Mouse (Mus musculus) brown adipose tissue, adult 24 weeks (tissue): ENCODE data around the gene Hif3a. TPM values are rescaled to one million over a fixed set of nuclear protein-coding genes. Genes with fewer than 3 reads are reported as not detected.
A peak's percentile ranks its signal among the peaks of the same experiment; 100 is the strongest.

ENCODE experiments used
- H3K27ac ChIP-seq: fragments of 200-500 bp; replicated peaks from 2 replicates; pipeline ENCODE4 v1.5.1; 2012; ENCODE audit warnings: low read depth, mild to moderate bottlenecking, low read length
- H3K4me1 ChIP-seq: fragments of 200-500 bp; 2 replicates; pipeline ENCODE4 v1.6.1; 2012; ENCODE audit warnings: low read length, mixed read lengths; ENCODE audit not compliant: control insufficient read depth, insufficient read depth, insufficient read length
- H3K4me3 ChIP-seq: fragments of 200-500 bp; 2 replicates; pipeline ENCODE4 v1.5.1; 2012; ENCODE audit warnings: low read depth, mild to moderate bottlenecking, low read length, moderate library complexity; ENCODE audit not compliant: insufficient read depth
- polyA plus RNA-seq: library from polyadenylated mRNA; stranded (reverse); fragments of >200 nt; gene quantifications from 2 replicates; pipeline ENCODE4 v1.2.4, GENCODE M21; 2012; ENCODE audit not compliant: missing spikeins, insufficient read depth, insufficient read length

The Hif3a gene
- polyA plus RNA-seq, 1 experiment = not detected

- no peak overlapping the region for H3K27ac ChIP-seq
- no peak overlapping the region for H3K4me3 ChIP-seq
- peaks cover 35% of the 10 kb centered on the region for H3K4me1 ChIP-seq
Measured at GRCm38 (mm10) chr7:17022176-17022575, 40.1 kb downstream of the Hif3a start.

DNA sequence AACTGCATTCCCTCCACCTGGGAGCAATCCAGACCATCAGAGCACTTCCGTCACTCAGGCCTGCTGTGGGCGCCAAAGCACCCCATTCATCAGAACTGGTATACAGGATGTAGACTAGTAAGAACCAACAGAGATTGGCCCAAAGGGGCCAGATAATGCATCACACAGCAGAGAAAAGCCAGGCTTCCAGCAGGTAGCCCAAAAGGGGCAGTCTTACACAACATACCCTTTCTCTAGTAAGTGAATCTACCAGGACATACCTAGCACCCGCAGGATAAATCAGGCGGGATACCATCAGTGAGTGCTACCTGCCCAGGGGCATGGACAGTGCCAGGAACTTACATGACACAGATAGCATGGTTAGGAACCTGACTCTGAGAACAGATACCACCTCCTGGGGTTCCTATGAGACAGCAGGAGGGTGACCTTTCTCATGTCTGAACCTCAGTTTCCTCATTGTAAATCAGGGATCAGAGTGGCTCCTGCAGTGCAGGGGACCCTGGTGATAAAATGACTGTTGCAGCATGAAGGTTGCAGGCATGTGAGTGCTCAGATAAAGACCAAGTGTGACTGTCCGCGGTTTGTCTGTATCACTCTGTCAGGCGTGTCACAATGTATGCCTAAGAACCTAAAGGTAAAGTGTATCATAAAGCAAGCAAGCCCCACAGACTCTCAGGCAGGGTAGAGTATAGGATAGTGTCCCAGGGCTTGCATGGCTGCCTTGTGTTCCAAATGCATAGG, 42.6 kb downstream of the Hif3a start:
- no peak overlapping the region for H3K27ac ChIP-seq
- H3K4me3 ChIP-seq = no peak overlapping the region
- peaks cover 14% of the 10 kb centered on the region for H3K4me1 ChIP-seq

DNA sequence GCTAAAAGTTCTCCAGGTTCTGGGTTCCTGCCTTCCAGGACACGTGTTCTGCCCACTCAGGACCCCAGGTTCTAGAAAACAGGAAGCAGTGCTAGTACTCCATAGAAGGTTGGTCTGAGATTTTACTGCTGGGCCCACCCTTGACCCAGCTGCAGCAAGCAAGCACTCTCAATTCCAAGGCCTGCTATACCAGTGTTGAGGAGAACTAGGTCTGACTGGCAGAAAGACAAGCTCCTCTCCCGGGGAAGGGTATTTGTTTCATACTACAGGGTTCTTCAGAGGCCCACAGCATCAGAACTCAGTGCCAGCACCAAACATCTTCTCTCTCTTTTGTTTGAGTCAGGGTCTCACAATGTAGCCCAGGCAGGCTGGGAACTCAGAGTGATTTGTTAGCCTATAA, 44.3 kb downstream of the Hif3a start:
- Histone ChIP-seq H3K4me1 (no peaks in the 10 kb centered on the region), H3K27ac (no peak overlapping the region), H3K4me3 (no peak overlapping the region)

DNA sequence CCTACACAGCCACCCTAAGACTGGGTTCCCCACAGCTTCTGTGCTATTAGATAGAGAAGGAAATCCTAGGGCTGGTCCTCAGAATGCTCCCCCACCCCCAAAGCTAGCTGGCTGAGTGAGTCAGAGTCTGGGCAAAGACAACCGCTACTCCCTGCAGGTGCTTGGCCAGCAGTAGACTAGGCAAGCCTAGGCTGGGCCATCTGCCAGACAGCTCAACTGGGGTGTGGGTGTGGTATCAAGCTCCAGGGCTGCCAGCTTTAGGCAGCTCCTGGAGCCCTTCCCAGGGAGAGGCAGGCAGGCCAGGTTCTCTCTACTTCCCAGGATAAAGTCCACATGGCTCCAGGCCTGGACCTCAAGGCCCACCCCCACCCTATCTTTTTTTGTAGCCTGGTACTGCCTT, 45.2 kb downstream of the Hif3a start:
- Histone ChIP-seq H3K4me3 (no peak overlapping the region), H3K4me1 (no peaks in the 10 kb centered on the region), H3K27ac (no peak overlapping the region)

GRCm38 (mm10) chr7:17015381-17015780, 46.8 kb downstream of the Hif3a start:
- Histone ChIP-seq H3K4me3 (no peak overlapping the region), H3K4me1 (no peaks in the 10 kb centered on the region; the same call in 1 of the 2 replicates), H3K27ac (no peak overlapping the region)

GRCm38 (mm10) chr7:17011909-17012590, 50.2 kb downstream of the Hif3a start:
- no peak overlapping the region for H3K27ac ChIP-seq
- no peaks in the 10 kb centered on the region; the same call in none of the 2 replicates for H3K4me1 ChIP-seq
- H3K4me3 ChIP-seq = no peak overlapping the region

DNA sequence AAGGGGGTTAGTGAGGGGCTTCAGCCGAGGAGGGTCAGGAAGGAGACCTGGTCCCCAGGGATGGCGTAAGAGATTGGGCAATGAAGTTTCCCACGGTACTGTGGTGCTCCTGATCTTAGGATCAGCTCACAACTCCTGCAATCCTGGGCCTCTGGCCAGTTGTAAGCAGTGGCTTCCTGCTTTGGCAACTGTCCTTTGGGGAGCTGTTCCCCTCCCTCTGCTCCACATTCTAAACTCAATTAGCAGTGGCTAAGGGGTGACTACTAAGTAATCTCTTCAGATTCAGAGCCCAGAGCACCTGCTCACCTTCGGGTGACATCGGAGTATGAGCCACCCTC, 52.2 kb downstream of the Hif3a start:
- Histone ChIP-seq H3K4me3 (no peak overlapping the region), H3K27ac (no peak overlapping the region), H3K4me1 (no peaks in the 10 kb centered on the region; the same call in none of the 2 replicates)

- Histone ChIP-seq H3K27ac (no peak overlapping the region), H3K4me3 (no peak overlapping the region), H3K4me1 (no peaks in the 10 kb centered on the region; the same call in none of the 2 replicates)
Measured at GRCm38 (mm10) chr7:17009326-17010009, 52.8 kb downstream of the Hif3a start.

DNA sequence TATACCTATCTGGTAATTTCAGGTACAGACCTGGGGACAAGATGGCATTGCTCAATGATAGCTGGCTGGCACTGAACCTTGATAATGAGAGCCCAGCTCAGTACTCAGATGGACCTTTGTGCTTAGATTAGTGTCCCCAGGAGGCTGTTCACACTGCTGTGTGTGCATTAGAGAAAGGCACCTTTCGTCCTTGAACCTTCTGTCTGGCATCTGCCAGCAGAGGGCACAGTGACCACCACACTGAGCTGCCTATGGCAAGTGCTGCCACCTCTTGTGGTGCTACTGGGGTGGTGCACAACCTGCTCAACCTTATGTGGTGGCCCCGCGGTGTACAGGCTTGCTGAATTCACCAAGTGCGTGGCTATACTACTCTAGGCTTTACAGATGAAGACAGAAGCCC, 54.9 kb downstream of the Hif3a start:
- Histone ChIP-seq H3K4me3 (no peak overlapping the region), H3K27ac (no peak overlapping the region), H3K4me1 (peaks cover 7% of the 10 kb centered on the region)

GRCm38 (mm10) chr7:17004716-17005115, 57.5 kb downstream of the Hif3a start:
- Histone ChIP-seq H3K27ac (no peak overlapping the region), H3K4me3 (no peak overlapping the region), H3K4me1 (peaks cover 7% of the 10 kb centered on the region)

DNA sequence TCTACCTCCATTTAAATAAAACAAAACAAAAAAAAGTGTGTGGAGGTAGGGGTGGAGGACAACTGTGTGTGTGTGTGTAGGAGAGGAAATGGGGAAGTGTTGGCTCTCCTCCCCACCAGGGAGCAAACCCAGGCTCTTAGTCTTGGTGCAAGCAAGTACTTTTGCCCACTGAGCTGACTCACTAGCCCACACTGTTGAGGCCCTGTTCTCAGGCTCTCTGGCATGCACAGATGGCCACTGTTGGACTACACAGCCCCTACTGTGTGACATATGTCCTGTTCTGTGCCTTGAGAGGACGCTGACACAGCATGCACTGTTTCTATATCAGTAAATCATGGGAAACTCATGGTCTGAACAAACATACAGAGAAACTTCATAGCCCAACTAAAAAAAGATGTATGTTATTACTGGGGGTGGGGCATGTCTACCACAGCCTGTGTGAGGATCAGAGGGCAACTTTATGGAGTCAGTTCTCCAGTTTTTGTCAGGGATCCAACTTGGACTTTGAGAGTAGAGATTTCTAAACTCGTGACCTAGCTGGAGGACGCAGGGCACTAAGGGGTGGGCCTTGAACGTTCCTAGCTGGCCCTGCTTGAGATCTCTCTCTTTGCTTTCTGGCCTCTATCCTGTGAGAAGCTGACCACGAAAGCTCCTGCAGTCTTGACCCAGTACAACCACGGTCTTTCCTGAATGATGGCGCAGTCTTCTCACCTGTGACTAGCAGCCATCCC, 58.8 kb downstream of the Hif3a start:
- Histone ChIP-seq H3K27ac (peak overlapping the region; percentile 39; the same call in 1 of the 2 replicates), H3K4me3 (no peak overlapping the region)

GRCm38 (mm10) chr7:17002375-17003195, 59.6 kb downstream of the Hif3a start:
- Histone ChIP-seq H3K4me3 (no peak overlapping the region), H3K4me1 (peaks cover 7% of the 10 kb centered on the region), H3K27ac (0 out of 2 replicates have a peak overlapping the region, but pooled peaks have one; percentile 8)

More for the DNA sequence above, 58.8 kb downstream of the Hif3a start:
- H3K4me1 ChIP-seq = peaks cover 7% of the 10 kb centered on the region

- H3K4me1 ChIP-seq = peaks cover 7% of the 10 kb centered on the region
- no peak overlapping the region for H3K27ac ChIP-seq
- no peak overlapping the region for H3K4me3 ChIP-seq
Measured at GRCm38 (mm10) chr7:16999650-17000049, 62.6 kb downstream of the Hif3a start.

DNA sequence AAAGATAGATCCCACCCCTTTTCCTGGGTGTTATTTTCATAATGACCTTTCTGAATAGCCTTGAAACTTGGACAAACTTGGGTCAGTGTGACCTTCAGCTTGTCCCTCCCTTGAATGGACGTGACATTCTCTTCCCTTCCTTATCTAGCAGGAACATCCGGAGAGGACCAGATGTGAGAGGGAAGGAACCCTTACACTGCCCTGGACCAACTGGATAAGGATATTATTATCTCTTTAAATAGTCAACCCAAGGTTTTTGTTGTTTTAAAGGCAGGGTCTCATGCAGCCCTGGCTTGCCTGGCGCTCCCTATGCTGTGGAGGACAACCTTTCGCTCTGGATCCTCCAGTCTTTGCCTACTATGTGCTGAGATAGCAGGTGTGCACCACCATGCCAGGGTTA, 63.0 kb downstream of the Hif3a start:
- Histone ChIP-seq H3K4me1 (peaks cover 5% of the 10 kb centered on the region), H3K4me3 (no peak overlapping the region), H3K27ac (no peak overlapping the region)
